10 mouse cellular contexts compared by ENCODE assay signal in the genomic region with DNA sequence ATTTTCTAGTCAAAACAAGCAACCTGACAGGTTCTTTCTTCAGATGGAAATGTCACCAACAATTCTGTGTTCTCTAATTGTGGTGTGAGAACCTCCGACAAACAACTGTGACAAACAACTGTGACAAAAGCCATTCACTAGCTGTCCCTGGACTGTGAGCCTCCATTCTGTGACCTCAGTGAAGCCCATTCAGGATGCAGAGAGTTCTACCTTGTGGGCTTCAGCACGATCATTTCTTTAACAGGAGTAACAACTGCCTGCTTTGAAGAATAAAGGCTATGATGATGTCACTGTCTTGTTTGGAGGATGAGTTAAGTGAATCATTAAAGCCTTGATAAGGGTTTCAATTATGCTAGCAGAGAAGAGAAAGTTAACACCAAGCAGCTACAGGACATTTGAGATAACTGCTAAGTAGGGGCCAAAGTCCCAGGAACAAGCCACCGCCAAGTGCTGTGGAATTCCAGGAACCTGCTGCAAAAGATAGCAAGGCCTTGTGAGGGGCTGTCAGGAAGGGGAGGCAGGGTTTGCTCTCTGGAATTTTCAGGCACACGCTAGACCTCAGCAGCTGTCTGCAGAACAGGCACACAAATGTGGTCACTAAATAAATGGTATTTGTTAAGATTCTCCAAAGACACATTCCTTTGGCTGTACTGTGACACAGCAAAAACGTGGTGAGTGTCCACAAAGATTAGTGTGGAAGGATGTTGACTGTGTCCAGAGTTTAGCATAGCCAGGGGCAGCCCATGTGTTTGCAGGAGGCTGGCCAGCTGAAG.
A peak's percentile ranks its signal among the peaks of the same experiment; 100 is the strongest.
DNase-seq lines count a peak whose midpoint lies in the region; ATAC-seq and TF ChIP-seq lines count a peak whose summit lies in the region.
"Had no signal": no experiment of that assay in that cellular context is flagged by ENCODE, and none has a peak within 500 bp of the region (broad histone marks: within the 10 kb centered on the region; RNA-seq: fewer than 3 reads in every experiment).

No protein-coding gene starts in this region.

- no peaks in the 10 kb centered on the region for H3K36me3 ChIP-seq in lung, embryonic 15.5 days
- H3K36me3 ChIP-seq in intestine, embryonic 14.5 days (ENCODE audit: control insufficient read depth, insufficient read depth, low read length): no peaks in the 10 kb centered on the region
- H3K36me3 ChIP-seq in stomach, embryonic 16.5 days (ENCODE audit: control insufficient read depth, insufficient read depth, low read length): no peaks in the 10 kb centered on the region
- H3K36me3 ChIP-seq: embryonic facial prominence, embryonic 12.5 days had no signal

- H3K4me3 ChIP-seq in gastrocnemius, adult 2 months: no peak overlapping the region
- no peak overlapping the region for H3K4me3 ChIP-seq in lung, embryonic 15.5 days
- no peak overlapping the region for H3K4me3 ChIP-seq in intestine, embryonic 14.5 days (ENCODE audit: low read depth, low read length)
- no peak overlapping the region for H3K4me3 ChIP-seq in stomach, embryonic 16.5 days (replicated peaks; ENCODE audit: low read length)
- H3K4me3 ChIP-seq: embryonic facial prominence, embryonic 12.5 days had no signal

- peaks cover 12% of the 10 kb centered on the region; the same call in 1 of the 2 replicates for H3K4me1 ChIP-seq in lung, embryonic 15.5 days
- peaks cover 19% of the 10 kb centered on the region for H3K4me1 ChIP-seq in intestine, embryonic 14.5 days (replicated peaks; ENCODE audit: control insufficient read depth, insufficient read depth, low read length)
- H3K4me1 ChIP-seq in stomach, embryonic 16.5 days (ENCODE audit: control insufficient read depth, insufficient read depth, low read length): 0 out of 2 replicates have a peak, but pooled peaks cover 6% of the 10 kb centered on the region

- no peaks in the 10 kb centered on the region for H3K9me3 ChIP-seq in lung, embryonic 15.5 days
- H3K9me3 ChIP-seq in intestine, embryonic 14.5 days (ENCODE audit: control insufficient read depth, low read length): no peaks in the 10 kb centered on the region
- H3K9me3 ChIP-seq in stomach, embryonic 16.5 days (replicated peaks; ENCODE audit: control insufficient read depth, low read length): no peaks in the 10 kb centered on the region
- H3K9me3 ChIP-seq: embryonic facial prominence, embryonic 12.5 days had no signal

- H3K4me2 ChIP-seq in lung, embryonic 15.5 days: no peak overlapping the region
- no peak overlapping the region for H3K4me2 ChIP-seq in intestine, embryonic 14.5 days (ENCODE audit: low read length)
- H3K4me2 ChIP-seq in stomach, embryonic 16.5 days (ENCODE audit: low read depth, low read length): no peak overlapping the region
- H3K4me2 ChIP-seq: embryonic facial prominence, embryonic 12.5 days; midbrain, embryonic 11.5 days had no signal

- no peak for ATAC-seq in lung, embryonic 15.5 days (ENCODE audit: borderline replicate concordance, extremely low read depth, low FRiP score, low TSS enrichment)
- ATAC-seq in intestine, embryonic 14.5 days (replicated peaks; ENCODE audit: low FRiP score, low TSS enrichment, low read depth): peak; percentile 63
- no peak; the same call in 1 of the 2 replicates for ATAC-seq in stomach, embryonic 16.5 days (ENCODE audit: insufficient read depth, low FRiP score)

- no peak for TF ChIP-seq CTCF in gastrocnemius, adult 2 months (IDR thresholded peaks at IDR 0.05)

- intact Hi-C loops in gastrocnemius, adult 2 months (cut with DNase I): no loop called here

- peak overlapping the region; percentile 53; the same call in 1 of the 2 replicates for H3K27ac ChIP-seq in gastrocnemius, adult 2 months
- H3K27ac ChIP-seq in lung, embryonic 15.5 days: peak overlapping the region; percentile 54
- H3K27ac ChIP-seq in intestine, embryonic 14.5 days (ENCODE audit: low read depth): no peak overlapping the region; the same call in 1 of the 2 replicates
- H3K27ac ChIP-seq in stomach, embryonic 16.5 days (ENCODE audit: low read length): 0 out of 2 replicates have a peak overlapping the region, but pooled peaks have one; percentile 34
- H3K27ac ChIP-seq: embryonic facial prominence, embryonic 12.5 days had no signal

- H3K9ac ChIP-seq in lung, embryonic 15.5 days: no peak overlapping the region
- H3K9ac ChIP-seq in intestine, embryonic 14.5 days (ENCODE audit: low read length): no peak overlapping the region
- H3K9ac ChIP-seq in stomach, embryonic 16.5 days (ENCODE audit: low read length): no peak overlapping the region
- H3K9ac ChIP-seq: embryonic facial prominence, embryonic 12.5 days had no signal

- no peak for DNase-seq in gastrocnemius, adult 2 months
- DNase-seq in gastrocnemius, adult 8-10 months (ENCODE audit: low spot score in 2 of 2): no peak
- DNase-seq in lung, postnatal 36 days: no peak
- DNase-seq in intestine, embryonic 14.5 days (ENCODE audit: low spot score): peak; percentile 63
- no peak for DNase-seq in adrenal gland, postnatal 25 days
- no peak for DNase-seq in T-cell, adult 2 months (ENCODE audit: low spot score)

- no peaks in the 10 kb centered on the region for H3K27me3 ChIP-seq in lung, embryonic 15.5 days
- no peaks in the 10 kb centered on the region for H3K27me3 ChIP-seq in intestine, embryonic 14.5 days (replicated peaks; ENCODE audit: control insufficient read depth, insufficient read depth, low read length)
- no peaks in the 10 kb centered on the region for H3K27me3 ChIP-seq in stomach, embryonic 16.5 days (ENCODE audit: control insufficient read depth, insufficient read depth, low read length)
- H3K27me3 ChIP-seq: embryonic facial prominence, embryonic 12.5 days had no signal

- 24% methylated on average over 5 of the region's 5 CpGs for WGBS in lung, embryonic 15.5 days
- WGBS in intestine, embryonic 14.5 days: 14% methylated on average over 5 of the region's 5 CpGs
- 25% methylated on average over 5 of the region's 5 CpGs for WGBS in stomach, embryonic 16.5 days
